Mouse (Mus musculus) adrenal gland, postnatal 10 days (tissue): ENCODE measurements around the gene Gm49396. TPM values are rescaled to one million over a fixed set of nuclear protein-coding genes. Genes with fewer than 3 reads are reported as not detected.

Experiments used
- DNase-seq: peaks from one replicate; pipeline ENCODE4 v3.0.0; 2021; ENCODE audit warnings: mixed read lengths
- microRNA-seq: library from miRNA; unstranded; fragments of <30 nt; microRNA quantifications from one replicate; pipeline ENCODE4 v1.2.0, GENCODE M21; 2021
- total RNA-seq, 2 experiments: library from RNA; stranded (reverse); gene quantifications; 2 replicates each; pipeline ENCODE4 v1.2.3; 2021

The Gm49396 gene
- total RNA-seq, 2 experiments from 2014 or later: 2.4 to 7.1 TPM

- no peak for DNase-seq
Observed at GRCm38 (mm10) chr7:30610043-30610442, 46.9 kb downstream of the Gm49396 start.

- DNase-seq: no peak
Observed at GRCm38 (mm10) chr7:30612654-30613402, 49.7 kb downstream of the Gm49396 start, which contains the start of gene Upk1a. Upk1a (minus strand) TSS chr7:30612847.

DNA sequence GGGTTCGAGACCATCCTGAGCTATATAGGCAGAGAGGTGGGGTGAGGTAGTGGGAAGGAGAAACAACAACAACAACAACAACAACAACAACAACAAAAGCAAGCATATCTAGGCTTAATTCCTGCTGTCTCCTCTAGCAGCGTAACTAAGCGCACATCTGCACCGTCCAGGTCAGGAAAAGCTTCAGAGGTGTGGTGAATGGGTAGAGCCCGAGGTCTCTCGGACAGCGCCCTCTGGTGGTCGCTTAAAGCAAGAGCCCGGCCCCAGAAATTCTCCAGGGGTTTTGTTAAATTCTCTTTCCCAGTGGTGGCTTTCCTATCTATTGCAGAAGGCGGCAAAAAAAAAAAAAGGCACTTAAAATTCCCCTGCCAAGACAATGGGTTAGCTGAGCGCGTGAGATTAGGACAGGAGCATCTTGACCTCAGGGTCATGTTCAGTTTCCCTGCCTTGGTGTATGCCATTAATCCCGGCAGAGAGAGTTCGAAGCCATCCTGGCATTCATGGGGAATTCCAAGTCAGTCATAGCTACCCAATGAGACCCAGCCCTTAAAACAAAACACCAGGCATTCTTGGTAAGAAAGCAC, 50.5 kb downstream of the Gm49396 start:
- peak; percentile 81 for DNase-seq

- DNase-seq: no peak
Observed at GRCm38 (mm10) chr7:30614454-30614853, 51.3 kb downstream of the Gm49396 start.

DNA sequence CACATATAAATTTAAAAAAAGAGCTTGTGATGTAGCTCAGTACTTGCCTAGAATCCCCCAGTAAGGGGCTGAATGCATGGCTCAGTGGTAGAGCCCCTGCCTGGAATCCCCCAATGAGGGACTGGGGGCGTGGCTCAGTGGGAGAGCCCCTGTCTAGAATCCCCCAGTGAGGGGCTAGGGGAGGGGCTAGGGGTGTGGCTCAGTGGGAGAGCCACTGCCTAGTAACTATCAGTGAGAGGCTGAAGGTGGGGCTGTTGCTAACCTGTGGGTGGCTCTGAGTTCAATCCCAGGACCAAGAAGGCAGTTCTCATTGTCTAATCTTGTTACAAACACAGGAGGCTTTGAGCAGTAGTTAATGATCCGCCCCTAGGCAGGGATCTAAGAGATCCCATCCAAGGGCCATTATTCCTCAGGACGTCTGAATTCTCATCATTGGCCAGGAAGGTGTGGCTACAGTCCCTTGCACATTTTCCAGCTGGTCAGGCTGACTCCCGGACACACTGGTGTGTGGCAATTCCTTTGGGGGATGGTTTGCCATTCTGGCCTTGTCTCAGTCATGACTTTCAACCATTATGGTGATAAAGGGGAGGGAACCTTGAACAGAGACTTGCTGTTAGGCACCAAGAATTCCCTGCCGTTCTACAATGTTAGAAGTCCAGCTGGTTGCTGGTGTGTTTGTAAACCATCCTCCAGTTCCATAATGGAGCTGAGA, 52.1 kb downstream of the Gm49396 start:
- DNase-seq: peak; percentile 65

Small RNAs within 50 kb of the gene (microRNA-seq; reads per million reads assigned to microRNA genes)
- not detected for gene Gm38670
- gene Mir3569: 1.8 reads per million

Other genes with a start within 250 kb of the Gm49396 start
- gene Syne4, start 248.5 kb upstream of the Gm49396 start, total RNA-seq: 10 to 100 TPM; 17.6 to 22.3 TPM
- gene E130208F15Rik, start 241.6 kb upstream of the Gm49396 start, total RNA-seq: 1 to 10 TPM; 2.8 TPM
- gene Sdhaf1, start 239.4 kb upstream of the Gm49396 start, total RNA-seq: 10 to 100 TPM; 17.9 to 19.7 TPM
- 10 to 100 TPM; 13.2 to 15.1 TPM for gene Lrfn3, start 200.6 kb upstream of the Gm49396 start, total RNA-seq
- 10 to 100 TPM; 25.8 to 29.1 TPM for gene Tyrobp, start 149.6 kb upstream of the Gm49396 start, total RNA-seq
- 1 to 10 TPM; 3.7 to 4.9 TPM for gene Hcst, start 143.5 kb upstream of the Gm49396 start, total RNA-seq
- 1 to 10 TPM; 2.3 to 2.4 TPM for gene Nfkbid, start 141.6 kb upstream of the Gm49396 start, total RNA-seq
- 10 to 100 TPM; 26.1 to 34.3 TPM for gene Aplp1, start 117.8 kb upstream of the Gm49396 start, total RNA-seq
- gene Kirrel2, start 105.7 kb upstream of the Gm49396 start, total RNA-seq: not detected
- not detected for gene Nphs1, start 105.0 kb upstream of the Gm49396 start, total RNA-seq
- gene Prodh2, start 69.7 kb upstream of the Gm49396 start, total RNA-seq: 10 to 100 TPM; 26.0 to 56.1 TPM
- gene Arhgap33, start 28.3 kb upstream of the Gm49396 start, total RNA-seq: 10 to 100 TPM in 1 of 2 experiments, 1 to 10 TPM in 1; 5.0 to 11.7 TPM
- 10 to 100 TPM; 25.5 to 68.9 TPM for gene Hspb6, start 11.2 kb upstream of the Gm49396 start, total RNA-seq
- 10 to 100 TPM in 1 of 2 experiments, 1 to 10 TPM in 1; 5.3 to 10.1 TPM for gene Proser3, start 11.0 kb upstream of the Gm49396 start, total RNA-seq
- gene Lin37, start 3.5 kb upstream of the Gm49396 start, total RNA-seq: 10 to 100 TPM; 34.4 to 40.5 TPM
- 10 to 100 TPM; 61.4 to 71.1 TPM for gene U2af1l4, start within 50 bp of the Gm49396 start, total RNA-seq
- 100 to 1,000 TPM; 119 to 128 TPM for gene Psenen, start 283 bp downstream of the Gm49396 start, total RNA-seq
- gene Igflr1, start 2.1 kb downstream of the Gm49396 start, total RNA-seq: 1 to 10 TPM; 2.6 to 4.7 TPM
- 10 to 100 TPM; 34.9 to 48.7 TPM for gene Kmt2b, start 25.4 kb downstream of the Gm49396 start, total RNA-seq
- gene Zbtb32, start 35.6 kb downstream of the Gm49396 start, total RNA-seq: under 1 TPM; 0.18 to 0.27 TPM
- gene Upk1a, start 49.5 kb downstream of the Gm49396 start, total RNA-seq: under 1 TPM; 0.33 to 0.48 TPM
- 1,000 to 10,000 TPM; 3,012 to 3,285 TPM for gene Cox6b1, start 62.8 kb downstream of the Gm49396 start, total RNA-seq
- gene Etv2, start 72.5 kb downstream of the Gm49396 start, total RNA-seq: not detected
- gene Rbm42, start 87.0 kb downstream of the Gm49396 start, total RNA-seq: 10 to 100 TPM; 64.5 to 72.9 TPM
- gene Haus5, start 101.7 kb downstream of the Gm49396 start, total RNA-seq: 10 to 100 TPM; 10.5 to 12.4 TPM
- gene Pmis2, start 108.3 kb downstream of the Gm49396 start, total RNA-seq: not detected
- 1 to 10 TPM in 1 of 2 experiments, not detected in 1; 2.6 TPM for gene 2200002J24Rik, start 135.6 kb downstream of the Gm49396 start, total RNA-seq
- 1 to 10 TPM; 2.3 to 3.1 TPM for gene Atp4a, start 148.9 kb downstream of the Gm49396 start, total RNA-seq
- gene Tmem147, start 166.2 kb downstream of the Gm49396 start, total RNA-seq: 100 to 1,000 TPM; 246 to 247 TPM
- gene Gapdhs, start 180.3 kb downstream of the Gm49396 start, total RNA-seq: not detected
- 10 to 100 TPM; 25.4 to 34.6 TPM for gene Sbsn, start 188.1 kb downstream of the Gm49396 start, total RNA-seq
- gene Dmkn, start 200.4 kb downstream of the Gm49396 start, total RNA-seq: 1 to 10 TPM; 2.6 to 3.9 TPM
- 1 to 10 TPM; 1.5 to 1.6 TPM for gene Krtdap, start 224.6 kb downstream of the Gm49396 start, total RNA-seq